Mouse (Mus musculus) brain, embryonic 14.5 days (tissue): ENCODE data around the gene Pfpl.

Experiments
- CTCF ChIP-seq: fragments of 200-500 bp; IDR thresholded peaks from 2 replicates; pipeline ENCODE4 v1.5.1; 2012; ENCODE audit warnings: inconsistent platforms, mild to moderate bottlenecking, moderate library complexity, borderline replicate concordance; ENCODE audit not compliant: insufficient read depth, insufficient read length; ENCODE audit errors: extremely low read depth
- POLR2A ChIP-seq: fragments of 200-500 bp; IDR thresholded peaks from 2 replicates; pipeline ENCODE4 v1.6.1; 2012; ENCODE audit warnings: mild to moderate bottlenecking, inconsistent platforms, borderline replicate concordance; ENCODE audit not compliant: poor library complexity, insufficient read depth, insufficient read length, severe bottlenecking; ENCODE audit errors: extremely low read depth

- TF ChIP-seq POLR2A (no peak), CTCF (no peak)
Measured at GRCm38 (mm10) chr19:12472381-12472976, 44.8 kb downstream of the Pfpl start.
